Mouse (Mus musculus): ENCODE measurements at regions not wholly inside any gene's neighbourhood (a gene's known extent, or its start where the extent isn't known, plus 50 kb on each side); places are given as distances from the start of the nearest gene placed in this dataset.

- DNase-seq (ENCODE audit: low spot score) (no peak), ATAC-seq (ENCODE audit: low FRiP score) (no peak)
- H3K27me3 ChIP-seq (ENCODE audit: control insufficient read depth, insufficient read depth, low read length): no peaks in the 10 kb centered on the region
- no peak overlapping the region for H3K27ac ChIP-seq (ENCODE audit: low read depth, low read length)
- H3K4me3 ChIP-seq (ENCODE audit: low read depth, low read length): no peak overlapping the region
- H3K4me1 ChIP-seq (replicated peaks; ENCODE audit: control insufficient read depth, insufficient read depth, low read length): no peaks in the 10 kb centered on the region
- 70% methylated on average over 1 of the region's 1 CpGs for WGBS
- no peak overlapping the region for H3K4me2 ChIP-seq (replicated peaks; ENCODE audit: low read depth, low read length)
- no peak overlapping the region for H3K9ac ChIP-seq (ENCODE audit: low read depth, low read length)
- no peaks in the 10 kb centered on the region for H3K9me3 ChIP-seq (ENCODE audit: control insufficient read depth, low read length)
- H3K36me3 ChIP-seq (ENCODE audit: control insufficient read depth, insufficient read depth, low read length): no peaks in the 10 kb centered on the region
These were observed 179.4 kb upstream of the Pcdh17 start for GRCm38 (mm10) chr14:84263936-84264335.

GRCm38 (mm10) chr14:84266217-84266616 is 177.1 kb upstream of the Pcdh17 start:
- Histone ChIP-seq H3K9ac (ENCODE audit: low read depth, low read length) (no peak overlapping the region), H3K36me3 (ENCODE audit: control insufficient read depth, insufficient read depth, low read length) (no peaks in the 10 kb centered on the region), H3K9me3 (ENCODE audit: control insufficient read depth, low read length) (no peaks in the 10 kb centered on the region), H3K4me2 (replicated peaks; ENCODE audit: low read depth, low read length) (no peak overlapping the region), H3K27ac (ENCODE audit: low read depth, low read length) (no peak overlapping the region), H3K4me1 (replicated peaks; ENCODE audit: control insufficient read depth, insufficient read depth, low read length) (no peaks in the 10 kb centered on the region), H3K4me3 (ENCODE audit: low read depth, low read length) (no peak overlapping the region), H3K27me3 (ENCODE audit: control insufficient read depth, insufficient read depth, low read length) (no peaks in the 10 kb centered on the region)
- 89% methylated on average over 7 of the region's 7 CpGs for WGBS
- DNase-seq (ENCODE audit: low spot score) (no peak), ATAC-seq (ENCODE audit: low FRiP score) (no peak)

- Histone ChIP-seq H3K36me3 (ENCODE audit: control insufficient read depth, insufficient read depth, low read length) (no peaks in the 10 kb centered on the region), H3K9ac (ENCODE audit: low read depth, low read length) (no peak overlapping the region), H3K27me3 (ENCODE audit: control insufficient read depth, insufficient read depth, low read length) (no peaks in the 10 kb centered on the region), H3K4me3 (ENCODE audit: low read depth, low read length) (no peak overlapping the region), H3K27ac (ENCODE audit: low read depth, low read length) (no peak overlapping the region), H3K9me3 (ENCODE audit: control insufficient read depth, low read length) (no peaks in the 10 kb centered on the region), H3K4me1 (replicated peaks; ENCODE audit: control insufficient read depth, insufficient read depth, low read length) (no peaks in the 10 kb centered on the region), H3K4me2 (replicated peaks; ENCODE audit: low read depth, low read length) (no peak overlapping the region)
- no peak for ATAC-seq (ENCODE audit: low FRiP score)
- WGBS: 74% methylated on average over 6 of the region's 6 CpGs
- no peak for DNase-seq (ENCODE audit: low spot score)
These were observed 159.7 kb upstream of the Pcdh17 start for GRCm38 (mm10) chr14:84283440-84284203.

- ATAC-seq (ENCODE audit: low FRiP score) (no peak), DNase-seq (ENCODE audit: low spot score) (no peak)
- Histone ChIP-seq H3K27me3 (ENCODE audit: control insufficient read depth, insufficient read depth, low read length) (no peaks in the 10 kb centered on the region), H3K4me3 (ENCODE audit: low read depth, low read length) (no peak overlapping the region), H3K9ac (ENCODE audit: low read depth, low read length) (no peak overlapping the region), H3K4me1 (replicated peaks; ENCODE audit: control insufficient read depth, insufficient read depth, low read length) (no peaks in the 10 kb centered on the region), H3K4me2 (replicated peaks; ENCODE audit: low read depth, low read length) (no peak overlapping the region), H3K36me3 (ENCODE audit: control insufficient read depth, insufficient read depth, low read length) (no peaks in the 10 kb centered on the region), H3K27ac (ENCODE audit: low read depth, low read length) (no peak overlapping the region), H3K9me3 (ENCODE audit: control insufficient read depth, low read length) (no peaks in the 10 kb centered on the region)
- WGBS: 57% methylated on average over 1 of the region's 1 CpGs
These were observed 122.6 kb upstream of the Pcdh17 start for GRCm38 (mm10) chr14:84320738-84321137.

- Histone ChIP-seq H3K9me3 (ENCODE audit: control insufficient read depth, low read length) (no peaks in the 10 kb centered on the region), H3K9ac (ENCODE audit: low read depth, low read length) (no peak overlapping the region), H3K27me3 (ENCODE audit: control insufficient read depth, insufficient read depth, low read length) (no peaks in the 10 kb centered on the region), H3K4me3 (ENCODE audit: low read depth, low read length) (no peak overlapping the region), H3K4me2 (replicated peaks; ENCODE audit: low read depth, low read length) (no peak overlapping the region), H3K4me1 (replicated peaks; ENCODE audit: control insufficient read depth, insufficient read depth, low read length) (no peaks in the 10 kb centered on the region), H3K27ac (ENCODE audit: low read depth, low read length) (no peak overlapping the region), H3K36me3 (ENCODE audit: control insufficient read depth, insufficient read depth, low read length) (no peaks in the 10 kb centered on the region)
- 57% methylated on average over 2 of the region's 2 CpGs for WGBS
- no peak for ATAC-seq (ENCODE audit: low FRiP score)
- no peak for DNase-seq (ENCODE audit: low spot score)
These were observed 103.8 kb upstream of the Pcdh17 start for GRCm38 (mm10) chr14:84339604-84340003.
